Mouse (Mus musculus) ovary, postnatal 36 days (tissue): Measurements from ENCODE around the gene Tcfl5.
A peak's percentile ranks its signal among the peaks of the same experiment; 100 is the strongest.

ENCODE experiments used
- DNase-seq: peaks from one replicate; pipeline ENCODE4 v3.0.0; 2022; ENCODE audit warnings: low spot score, mixed read lengths

The Tcfl5 gene

GRCm38 (mm10) chr2:180598157-180598705 lies 44.3 kb downstream of the Tcfl5 start:
- no peak for DNase-seq

- no peak for DNase-seq
Measured at GRCm38 (mm10) chr2:180597490-180597889, 45.0 kb downstream of the Tcfl5 start, which contains the start of gene Col9a3. Gene Col9a3, plus strand, starts transcription at chr2:180597790.

- DNase-seq = peak; percentile 85
Measured at GRCm38 (mm10) chr2:180589123-180589831, 53.2 kb downstream of the Tcfl5 start, which contains the start of gene Ogfr. Gene Ogfr, plus strand, starts transcription at chr2:180589245.

GRCm38 (mm10) chr2:180588736-180589122 lies 53.8 kb downstream of the Tcfl5 start:
- DNase-seq = no peak

GRCm38 (mm10) chr2:180583154-180583507 lies 59.4 kb downstream of the Tcfl5 start:
- DNase-seq = no peak

- peak; percentile 98 for DNase-seq
Measured at GRCm38 (mm10) chr2:180582481-180583153, 59.9 kb downstream of the Tcfl5 start.

- no peak for DNase-seq
Measured at GRCm38 (mm10) chr2:180581002-180581401, 61.5 kb downstream of the Tcfl5 start, which contains the start of gene Mrgbp. Gene Mrgbp, plus strand, starts transcription at chr2:180581304.

GRCm38 (mm10) chr2:180578686-180579085 lies 63.8 kb downstream of the Tcfl5 start:
- peak; percentile 69 for DNase-seq

- DNase-seq = no peak
Measured at GRCm38 (mm10) chr2:180576482-180576881, 66.0 kb downstream of the Tcfl5 start.
